Mouse (Mus musculus) ES-E14 (cell line): ENCODE data around the gene Abca13.

Experiments used
- CHD2 ChIP-seq: IDR thresholded peaks from 2 replicates; pipeline ENCODE4 v1.6.1; 2014; ENCODE audit warnings: mild to moderate bottlenecking, low read depth, low read length, inconsistent platforms
- MAFK ChIP-seq: IDR thresholded peaks from 2 replicates; pipeline ENCODE4 v1.6.1; 2014; ENCODE audit warnings: mild to moderate bottlenecking, low read depth, low read length, inconsistent platforms; ENCODE audit not compliant: insufficient read depth
- ZC3H11A ChIP-seq: IDR thresholded peaks from 2 replicates; pipeline ENCODE4 v1.6.1; 2012; ENCODE audit warnings: low read depth, mild to moderate bottlenecking, inconsistent platforms, low read length, borderline replicate concordance
- ZNF384 ChIP-seq: IDR thresholded peaks from 2 replicates; pipeline ENCODE4 v1.6.1; 2012; ENCODE audit warnings: low read depth, low read length, inconsistent platforms

DNA sequence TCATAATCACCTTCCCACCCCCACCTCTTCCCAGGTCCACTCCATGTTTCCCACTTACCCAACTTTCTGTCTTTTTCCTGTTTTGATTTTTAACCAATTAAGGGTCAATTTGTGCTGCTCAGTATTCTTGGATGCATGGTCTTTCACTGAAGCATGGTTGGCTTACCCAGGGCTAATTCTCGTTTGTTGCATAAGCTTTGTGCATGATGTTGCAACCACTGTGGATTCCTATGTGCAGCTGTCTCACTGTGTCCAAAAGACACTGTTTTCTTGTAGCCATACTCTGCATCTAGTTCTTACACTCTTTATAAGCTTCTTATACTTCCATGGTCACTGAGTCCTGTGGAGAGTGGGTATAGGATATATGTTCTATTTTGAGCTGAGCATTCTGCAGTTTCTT, 477.7 kb downstream of the Abca13 start:
- TF ChIP-seq CHD2, result no peak
- TF ChIP-seq ZNF384, result no peak
- no peak for TF ChIP-seq ZC3H11A
- no peak for TF ChIP-seq MAFK
